Mouse (Mus musculus) cerebellum, adult 18-20 months (tissue): ENCODE results near the gene Slc39a3.
A peak's percentile ranks its signal among the peaks of the same experiment; 100 is the strongest.
"Not testable (repeated sequence)": the region's sequence is repeated elsewhere in the genome, so short reads cannot be mapped to it uniquely, and the experiment has no call there.

ENCODE experiments used
- DNase-seq, 2 experiments: peaks; one replicate each; pipeline ENCODE4 v3.0.0; 2021

Slc39a3 gene

DNA sequence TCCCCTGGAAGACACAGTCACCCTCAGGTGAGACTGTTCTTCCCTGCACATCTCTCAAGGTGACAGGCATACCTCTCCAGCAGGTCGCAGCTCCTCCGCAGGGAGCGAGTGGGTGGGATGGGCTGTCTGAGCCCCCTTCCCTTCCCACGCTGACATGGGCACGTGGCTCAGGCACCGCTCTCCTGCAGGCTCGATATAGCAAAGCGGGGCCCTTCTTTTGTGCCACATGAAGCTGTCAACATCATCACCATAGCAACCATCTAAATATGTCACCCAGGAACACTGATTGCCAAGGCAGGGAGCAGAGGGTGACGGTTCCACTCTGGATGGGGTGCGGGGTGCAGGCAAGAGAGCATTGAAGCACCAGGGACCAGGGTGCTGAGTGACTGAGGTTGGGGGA lies 36.1 kb downstream of the Slc39a3 start:
- no peak for DNase-seq

GRCm38 (mm10) chr10:81000197-81001062 lies 36.8 kb downstream of the Slc39a3 start:
- DNase-seq: no peak

- peak; percentile 87 to 91 for DNase-seq
These were observed 37.6 kb downstream of the Slc39a3 start for GRCm38 (mm10) chr10:80999362-81000196.

DNA sequence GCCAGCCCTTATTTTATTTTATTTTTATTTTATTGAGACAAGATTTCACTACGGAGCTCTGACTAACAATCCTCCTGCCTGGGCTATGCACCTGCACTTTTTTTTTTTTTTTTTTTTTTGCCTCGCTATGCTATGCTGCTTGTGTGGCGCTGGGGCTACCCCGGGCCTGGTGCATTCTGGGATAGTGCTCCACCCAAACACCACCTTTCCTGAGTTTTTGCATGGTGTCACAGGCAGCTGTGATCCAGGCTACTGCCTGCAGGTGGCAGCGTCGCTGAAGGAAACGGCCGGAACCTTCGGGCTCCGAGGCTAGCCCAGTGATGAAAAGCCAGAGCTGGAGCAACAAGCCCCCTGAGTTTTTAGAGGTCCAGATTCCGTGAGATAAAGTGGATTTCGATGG lies 38.4 kb downstream of the Slc39a3 start:
- peak; percentile 72 to 73 for DNase-seq

- DNase-seq: no peak
These were observed 39.2 kb downstream of the Slc39a3 start for GRCm38 (mm10) chr10:80998021-80998420.

GRCm38 (mm10) chr10:80997332-80997731 lies 39.9 kb downstream of the Slc39a3 start:
- no peak for DNase-seq

GRCm38 (mm10) chr10:80996501-80996900 lies 40.7 kb downstream of the Slc39a3 start:
- no peak for DNase-seq

DNA sequence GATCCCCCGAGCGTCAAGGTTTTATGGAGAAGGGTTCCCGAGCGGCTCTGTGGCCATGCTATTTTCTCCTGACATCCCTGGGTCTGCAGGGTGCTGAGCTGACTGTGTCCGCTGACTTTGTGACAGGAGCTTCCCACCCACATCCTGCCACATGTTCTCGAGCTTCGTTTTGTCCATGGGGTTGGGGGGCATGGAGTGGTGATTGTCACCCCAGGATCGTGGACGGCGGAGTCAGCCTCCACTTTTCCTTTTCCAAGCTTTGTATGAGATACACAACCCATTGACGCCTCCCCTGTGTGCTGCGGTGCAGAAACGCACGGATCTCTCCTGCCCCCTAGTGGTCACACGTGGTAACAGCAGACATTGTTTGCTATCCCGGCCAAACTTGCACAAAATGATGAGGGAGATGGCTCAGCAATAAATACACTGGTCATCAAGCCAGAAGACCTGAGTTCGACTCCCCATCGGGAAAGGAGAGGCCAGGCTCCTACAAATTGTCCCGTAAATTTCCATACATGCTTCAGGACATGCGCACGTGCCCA lies 42.1 kb downstream of the Slc39a3 start:
- DNase-seq: peak; percentile 86 to 90

DNA sequence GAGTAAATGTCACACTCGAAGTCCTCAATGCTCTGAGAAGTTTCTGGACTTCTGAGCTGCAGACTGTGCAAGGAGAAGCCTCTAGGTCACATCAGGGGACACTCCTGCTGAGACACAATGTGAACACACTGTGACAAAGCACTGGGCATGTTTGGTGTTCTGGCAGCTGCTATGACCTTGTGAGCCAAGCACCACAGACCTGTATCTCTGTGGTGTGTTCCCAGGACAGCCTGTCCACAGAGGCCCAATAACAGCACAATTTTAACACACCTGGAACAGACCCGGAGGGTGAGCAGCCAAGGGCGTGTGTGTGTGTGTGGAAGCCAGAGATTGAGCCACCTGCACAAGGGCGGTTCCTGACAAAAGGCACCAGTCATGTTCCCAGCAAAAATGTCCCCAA lies 42.6 kb downstream of the Slc39a3 start:
- no peak for DNase-seq

DNA sequence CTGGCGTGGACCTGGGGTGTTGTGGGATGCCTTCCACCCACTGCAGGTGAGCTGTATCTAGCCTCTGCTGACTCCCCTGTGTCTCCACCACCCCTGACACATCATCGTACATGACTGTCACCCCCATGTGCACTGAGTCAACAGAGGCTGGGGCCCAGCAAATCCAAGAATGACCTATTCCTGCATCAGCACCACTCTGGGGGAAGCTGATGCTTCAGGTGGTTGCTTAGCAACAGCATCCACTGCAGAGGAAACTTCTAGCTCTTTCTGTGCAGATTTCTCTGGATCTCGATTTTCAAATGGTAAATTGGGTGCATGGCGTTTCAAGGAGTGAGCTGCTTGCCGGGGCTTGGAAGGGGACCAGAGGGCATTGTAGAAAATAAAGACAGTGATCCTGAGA lies 44.0 kb downstream of the Slc39a3 start:
- DNase-seq: no peak

- DNase-seq: no peak
These were observed 45.3 kb downstream of the Slc39a3 start for GRCm38 (mm10) chr10:80991945-80992344.

DNA sequence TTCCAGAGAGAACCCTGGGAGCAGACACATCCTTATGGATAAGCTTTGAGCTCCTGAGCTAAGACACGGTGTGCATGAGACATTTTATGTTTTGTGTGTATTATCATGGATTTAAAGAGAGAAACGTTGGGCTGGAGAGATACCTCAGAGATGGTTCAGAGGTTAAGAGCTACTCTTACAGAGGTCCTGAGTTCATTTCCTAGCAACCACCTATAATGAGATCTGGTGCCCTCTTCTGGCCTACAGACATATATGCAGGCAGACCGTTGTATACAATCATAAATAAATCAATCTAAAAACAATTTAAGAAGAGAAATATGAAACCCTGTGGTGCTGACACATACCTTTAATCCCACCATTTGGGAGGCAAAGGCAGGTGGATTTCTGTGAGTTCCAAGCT lies 46.2 kb downstream of the Slc39a3 start:
- no peak for DNase-seq

- no peak for DNase-seq
These were observed 46.8 kb downstream of the Slc39a3 start for GRCm38 (mm10) chr10:80990406-80990805.

GRCm38 (mm10) chr10:80989854-80990253 lies 47.4 kb downstream of the Slc39a3 start:
- DNase-seq: not testable (repeated sequence)

DNA sequence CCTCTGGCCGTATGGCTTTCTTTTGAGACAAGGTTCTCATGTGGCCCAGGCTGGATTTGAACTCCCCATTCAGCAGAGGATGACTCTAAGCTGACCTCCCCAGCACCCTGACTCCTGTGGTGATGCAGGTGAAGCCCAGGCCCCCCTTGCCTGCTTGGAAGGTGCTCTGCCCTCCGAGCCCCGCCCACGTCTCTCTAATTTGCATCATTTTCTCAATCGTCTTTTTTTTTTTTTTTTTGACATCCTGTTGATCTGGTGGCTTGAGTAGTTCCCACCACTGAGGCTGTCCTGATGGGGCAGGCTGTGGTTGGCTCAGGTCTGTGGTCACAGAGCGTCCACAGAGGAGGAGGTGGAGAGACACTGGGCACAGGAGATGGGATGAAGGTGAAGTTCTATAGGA lies 47.8 kb downstream of the Slc39a3 start:
- no peak for DNase-seq

DNA sequence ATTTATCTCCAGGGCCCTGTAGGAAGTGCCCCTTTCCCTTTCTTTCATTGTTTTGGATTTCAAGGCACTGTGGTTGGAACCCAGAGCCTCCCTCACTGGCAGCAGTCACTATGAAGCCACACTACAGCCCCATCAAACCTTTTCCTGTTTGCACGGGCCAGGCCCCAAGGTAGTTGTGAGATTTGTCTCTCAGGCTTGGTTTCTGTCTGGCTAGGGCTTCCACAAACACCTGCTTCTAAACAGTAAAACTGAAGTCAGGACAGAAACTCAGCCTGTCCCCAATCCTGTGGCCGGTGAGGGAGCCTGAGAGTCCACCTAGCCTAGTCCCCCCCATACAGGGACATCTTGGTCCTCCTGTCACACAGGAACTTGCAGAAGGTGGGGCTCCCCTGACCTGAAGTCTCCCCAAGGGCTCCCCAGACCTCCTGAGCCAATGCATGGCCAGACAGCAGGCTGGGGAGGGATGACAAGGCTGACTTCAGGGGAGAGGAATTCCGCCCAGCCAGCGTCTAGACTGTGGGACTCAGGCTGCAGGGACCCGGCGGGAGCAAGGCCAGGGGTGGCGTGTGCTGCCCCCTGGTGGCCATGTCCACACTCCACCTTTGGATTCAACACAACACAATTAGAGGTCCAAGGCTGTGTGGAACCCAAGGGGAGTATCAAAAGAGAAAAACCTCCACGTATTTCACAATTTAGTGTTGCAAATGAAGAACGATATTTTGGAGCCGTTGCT lies 49.4 kb downstream of the Slc39a3 start:
- peak; percentile 81 to 90 for DNase-seq

GRCm38 (mm10) chr10:80986754-80987153 lies 50.5 kb downstream of the Slc39a3 start:
- peak in 1 of 2 experiments; percentile 44 for DNase-seq

DNA sequence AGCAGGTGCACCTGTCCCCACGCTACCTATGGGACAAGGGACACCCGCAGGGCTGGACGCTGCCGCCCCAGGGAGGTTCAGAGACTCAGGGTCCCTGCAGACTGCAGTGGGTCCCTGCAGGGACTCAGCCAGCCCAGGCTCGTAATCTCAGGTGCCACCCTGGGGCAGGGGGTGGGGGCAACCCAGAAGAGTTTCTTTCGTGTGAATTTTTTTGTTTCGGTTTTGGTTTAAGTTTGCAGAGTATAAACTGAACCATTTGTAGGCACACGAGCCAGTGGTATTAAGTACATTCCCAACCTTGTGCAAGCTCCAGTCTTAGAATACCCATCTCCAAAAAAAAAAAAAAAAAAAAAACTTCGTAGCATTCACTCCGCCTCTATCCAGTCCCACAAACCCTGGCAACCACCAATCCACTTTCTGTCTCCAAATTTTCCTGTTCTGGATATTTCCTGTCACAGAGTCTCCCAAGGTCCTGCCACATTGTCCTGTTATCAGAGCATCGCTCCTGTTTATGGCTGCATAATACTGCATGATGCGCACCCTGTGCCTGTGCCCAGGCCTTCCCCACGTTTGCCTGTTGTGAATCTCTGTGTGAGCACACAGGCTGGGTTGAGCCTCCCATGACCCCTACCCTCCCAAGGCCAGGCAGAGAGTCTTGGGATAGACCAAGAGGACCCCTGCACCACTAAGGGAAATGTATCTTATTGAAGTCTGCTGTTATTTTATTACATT lies 51.1 kb downstream of the Slc39a3 start:
- no peak for DNase-seq

DNA sequence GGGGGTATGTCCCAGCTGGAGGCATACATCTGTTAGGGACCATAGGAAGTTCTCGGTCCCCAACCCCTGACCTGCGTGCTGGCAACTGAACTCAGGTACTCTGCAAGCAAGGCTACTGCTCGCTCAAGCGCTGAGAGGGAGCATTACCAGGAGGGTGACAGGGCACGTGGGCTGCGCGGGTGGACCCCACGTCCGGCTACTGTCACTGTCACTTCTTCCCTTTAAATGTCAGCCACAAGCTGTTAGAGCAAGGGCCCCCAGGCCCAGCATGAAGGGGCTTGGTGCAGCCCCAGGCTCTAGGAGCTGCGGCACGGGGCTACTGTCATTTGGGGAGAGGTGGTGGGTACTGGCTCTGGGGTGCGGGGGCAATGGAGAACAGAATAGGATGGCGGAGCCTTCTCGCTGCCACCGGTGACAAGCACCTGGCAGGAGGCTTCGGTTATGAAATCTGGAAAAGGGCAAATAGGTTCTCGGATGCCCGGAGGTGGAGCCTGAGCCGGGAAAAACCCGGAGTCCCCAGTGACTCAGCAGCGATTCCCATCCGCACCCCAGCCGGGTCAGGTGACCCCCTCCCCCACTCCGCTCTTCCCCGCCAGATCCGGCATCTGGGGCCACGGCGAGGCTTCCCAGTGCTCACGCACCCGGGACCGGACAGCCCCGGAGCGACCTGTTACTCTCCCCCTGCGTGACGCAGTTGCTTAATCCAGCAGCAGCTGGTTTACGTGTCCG lies 51.8 kb downstream of the Slc39a3 start:
- peak; percentile 67 for DNase-seq

DNA sequence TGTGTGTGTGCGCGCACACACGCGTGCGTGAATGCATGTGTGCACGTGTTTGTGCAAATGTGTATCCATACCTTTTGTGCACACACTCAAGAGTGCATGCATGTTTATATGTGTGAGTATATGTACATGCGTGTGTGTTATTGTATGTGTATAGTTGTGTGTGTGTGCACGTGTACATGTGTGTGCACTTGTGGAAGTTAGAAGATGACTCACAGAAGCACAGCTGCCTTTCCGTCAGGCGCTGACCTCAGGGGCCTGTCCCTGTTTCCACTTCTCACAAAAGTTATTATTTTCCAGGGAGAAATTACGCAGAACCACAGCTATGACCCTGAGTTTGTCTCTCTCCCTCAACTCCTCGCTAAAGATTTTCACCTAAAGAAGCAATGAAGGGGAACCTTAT lies 53.0 kb downstream of the Slc39a3 start:
- no peak for DNase-seq

GRCm38 (mm10) chr10:80982381-80982780 lies 54.8 kb downstream of the Slc39a3 start:
- DNase-seq: no peak
